Comparison of ENCODE assay signal across 10 mouse cellular contexts in the genomic region with DNA sequence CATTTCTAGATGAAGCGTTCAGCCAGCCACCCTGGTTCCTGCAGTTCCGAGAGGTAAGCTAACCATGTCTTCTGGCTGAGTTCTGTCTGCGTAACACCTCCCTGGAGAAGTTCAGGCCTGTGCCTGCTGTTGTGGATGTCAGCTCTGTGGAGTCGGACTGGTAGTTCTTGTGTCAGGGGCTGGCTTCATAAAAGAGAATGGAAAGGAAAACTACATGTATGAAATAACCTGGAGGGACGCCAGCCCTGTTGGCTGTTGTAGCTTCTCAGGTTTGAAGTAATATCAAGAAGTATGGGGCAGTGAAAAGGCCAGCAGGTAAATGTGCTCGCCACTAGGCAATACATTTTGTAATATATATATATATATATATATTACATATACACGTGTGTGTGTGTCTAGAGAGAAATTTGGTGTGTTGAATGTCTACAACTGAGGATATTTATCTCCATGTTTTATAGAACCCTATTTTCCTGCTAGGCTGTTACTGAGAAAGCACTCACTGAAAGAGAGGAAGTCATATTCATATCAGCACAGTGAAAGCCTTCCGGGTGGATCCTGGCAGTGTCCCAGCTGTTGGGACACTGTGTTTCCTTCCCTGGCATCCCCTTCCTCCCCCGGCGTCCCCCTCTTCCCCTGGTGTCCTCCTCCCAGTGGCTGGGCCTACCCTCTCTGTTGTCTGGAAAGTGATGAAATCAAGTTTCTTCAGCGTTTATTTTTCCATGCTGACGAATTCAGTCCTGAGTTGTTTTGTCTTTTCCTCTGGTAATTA. TPM values are rescaled to one million over a fixed set of nuclear protein-coding genes. Genes with fewer than 3 reads are reported as not detected.
A peak's percentile ranks its signal among the peaks of the same experiment; 100 is the strongest.
DNase-seq lines count a peak whose midpoint lies in the region; ATAC-seq lines count a peak whose summit lies in the region.
"Had no signal": no experiment of that assay in that cellular context is flagged by ENCODE, and none has a peak within 500 bp of the region (broad histone marks: within the 10 kb centered on the region; RNA-seq: fewer than 3 reads in every experiment).

No protein-coding gene starts in this region.

- DNase-seq in adrenal gland, postnatal 14 days, result peak; percentile 73
- DNase-seq in gastrocnemius, postnatal 25 days, result peak; percentile 70
- peak; percentile 59 to 61 for DNase-seq in kidney, adult 8-10 months
- DNase-seq in lung, postnatal 10 days, result peak; percentile 84
- no peak for DNase-seq in natural killer cell, adult 2 months (ENCODE audit: low spot score in 2 of 2)
- DNase-seq: forebrain, postnatal 0 days; layer of hippocampus, postnatal 36 days had no signal

- no peak for ATAC-seq in monocyte, adult 5-6 weeks (replicated peaks; ENCODE audit: insufficient number of reproducible peaks, low FRiP score, low TSS enrichment, poor library complexity, severe bottlenecking)
- ATAC-seq in erythroid progenitor cell, adult 5-6 weeks (replicated peaks; ENCODE audit: low FRiP score, poor library complexity, severe bottlenecking), result no peak
- ATAC-seq: forebrain, postnatal 0 days; Patski had no signal

RNA-seq across cellular contexts. Expression of gene Plekha3, which starts 15.5 kb away (rescaled TPM):
- total RNA-seq in adrenal gland, postnatal 14 days (2021), result 36.0 and 37.7 TPM in 2 replicates
- total RNA-seq in gastrocnemius, postnatal 25 days (2021), result 1 to 10 TPM; 7.5 to 8.1 TPM
- total RNA-seq in monocyte, adult 5-6 weeks (2017), result 16.1 to 36.4 TPM (median 22.6 TPM) in 3 replicates
- total RNA-seq in erythroid progenitor cell, adult 5-6 weeks (2015; ENCODE audit: low replicate concordance), result 7.2 and 11.3 TPM in 2 replicates
- total RNA-seq in erythroid progenitor cell, adult 5-6 weeks (2017; ENCODE audit: low replicate concordance), result 2.1 and 2.6 TPM in 2 replicates

RNA-seq across cellular contexts. Expression of gene Fkbp7, which starts 17.7 kb away (rescaled TPM):
- 30.2 and 32.7 TPM in 2 replicates for total RNA-seq in adrenal gland, postnatal 14 days (2021)
- total RNA-seq in gastrocnemius, postnatal 25 days (2021), result 10 to 100 TPM; 10.3 to 13.7 TPM
- 10.6 to 24.4 TPM (median 19.6 TPM) in 3 replicates for total RNA-seq in monocyte, adult 5-6 weeks (2017)
- 7.5 TPM in 1 of 2 replicates, not detected in the other for total RNA-seq in erythroid progenitor cell, adult 5-6 weeks (2015; ENCODE audit: low replicate concordance)
- 3.0 TPM in 1 of 2 replicates, not detected in the other for total RNA-seq in erythroid progenitor cell, adult 5-6 weeks (2017; ENCODE audit: low replicate concordance)

RNA-seq across cellular contexts. Expression of gene Pjvk, which starts 42.3 kb away (rescaled TPM):
- total RNA-seq in adrenal gland, postnatal 14 days (2021), result not detected in 2 replicates
- total RNA-seq in gastrocnemius, postnatal 25 days (2021), result not detected
- not detected in 3 replicates for total RNA-seq in monocyte, adult 5-6 weeks (2017)
- total RNA-seq in erythroid progenitor cell, adult 5-6 weeks (2015; ENCODE audit: low replicate concordance), result not detected in 2 replicates
- not detected in 2 replicates for total RNA-seq in erythroid progenitor cell, adult 5-6 weeks (2017; ENCODE audit: low replicate concordance)
- total RNA-seq: forebrain, postnatal 0 days; layer of hippocampus, postnatal 36 days had no signal

RNA-seq across cellular contexts. Expression of gene Prkra, which starts 42.8 kb away (rescaled TPM):
- 25.9 and 26.8 TPM in 2 replicates for total RNA-seq in adrenal gland, postnatal 14 days (2021)
- total RNA-seq in gastrocnemius, postnatal 25 days (2021), result 1 to 10 TPM; 4.6 to 5.4 TPM
- 7.7 to 16.5 TPM (median 9.2 TPM) in 3 replicates for total RNA-seq in monocyte, adult 5-6 weeks (2017)
- 2.2 and 6.3 TPM in 2 replicates for total RNA-seq in erythroid progenitor cell, adult 5-6 weeks (2015; ENCODE audit: low replicate concordance)
- total RNA-seq in erythroid progenitor cell, adult 5-6 weeks (2017; ENCODE audit: low replicate concordance), result 1.7 TPM in 2 replicates

Comparison
In these comparisons a context has a peak if more than half of its experiments do, and no peak if none do; other contexts are left out.
1. DNase-seq: peak in adrenal gland, postnatal 14 days (single experiment), gastrocnemius, postnatal 25 days (single experiment), kidney, adult 8-10 months (2 of 2) and lung, postnatal 10 days (single experiment); none in natural killer cell, adult 2 months (0 of 2).